Mouse (Mus musculus) spleen, postnatal 14 days (tissue): Measurements from ENCODE around the gene Decr2.
"Not testable (repeated sequence)": the region's sequence is repeated elsewhere in the genome, so short reads cannot be mapped to it uniquely, and the experiment has no call there.

Experiments used
- DNase-seq, 2 experiments: peaks; one replicate each; pipeline ENCODE4 v3.0.0; 2021 to 2022; ENCODE audit warnings: low spot score in 2 of 2

Decr2 gene

DNA sequence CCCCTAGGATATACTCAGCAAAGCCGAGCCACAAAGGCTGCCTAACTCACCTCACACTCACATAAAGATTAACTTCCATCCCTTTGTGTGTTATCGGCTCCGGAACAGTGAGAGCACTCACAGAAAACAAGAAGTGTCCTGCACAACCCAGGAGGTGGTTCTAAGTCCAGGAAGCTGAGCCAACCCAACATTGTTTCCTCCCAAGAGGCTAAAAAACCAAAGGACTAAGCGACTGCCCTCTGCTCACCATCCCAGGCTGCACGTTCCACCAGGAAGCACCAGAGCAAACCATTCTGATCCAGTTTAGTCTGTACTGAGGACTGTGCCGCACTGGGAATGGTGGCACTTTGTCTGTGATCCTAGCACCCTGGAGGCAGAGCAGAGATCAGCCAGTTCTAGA lies 25.2 kb downstream of the Decr2 start:
- no peak for DNase-seq

DNA sequence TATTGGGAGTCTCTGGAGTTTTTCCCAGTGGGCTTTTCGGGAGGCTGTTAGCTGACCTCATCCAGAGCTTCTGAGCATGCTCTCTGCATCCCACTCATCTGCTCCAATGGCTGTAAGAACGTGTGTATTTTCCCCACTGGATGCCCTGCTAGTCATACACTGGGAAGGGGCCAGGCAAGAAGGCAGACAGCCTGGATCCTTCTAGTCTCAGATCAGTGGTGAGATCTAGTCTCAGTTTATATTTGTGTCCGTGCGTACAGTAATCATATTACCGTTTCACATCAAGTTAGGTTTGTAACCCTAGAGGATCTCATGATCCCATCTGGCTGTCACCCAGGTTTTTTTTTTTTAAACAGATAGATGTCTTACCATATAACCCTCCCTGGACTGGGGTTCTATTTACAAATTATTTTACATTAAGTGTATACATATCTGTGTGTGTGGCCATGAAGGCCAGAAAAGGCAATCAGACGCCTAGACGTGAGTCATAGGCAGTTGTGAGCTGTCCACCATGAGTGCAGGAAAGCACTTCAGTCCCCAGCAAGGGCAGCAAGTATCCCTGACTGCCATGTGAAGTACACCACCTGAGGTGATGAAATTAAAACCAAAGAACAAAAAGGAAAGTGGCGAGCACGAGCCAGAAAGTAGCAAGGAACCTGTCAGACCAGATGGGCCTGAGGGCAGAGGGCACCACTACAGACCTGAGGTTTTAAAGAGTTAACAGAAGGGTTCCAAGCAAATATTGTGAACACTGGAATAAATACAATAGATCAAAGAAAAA lies 32.2 kb downstream of the Decr2 start:
- DNase-seq = no peak

DNA sequence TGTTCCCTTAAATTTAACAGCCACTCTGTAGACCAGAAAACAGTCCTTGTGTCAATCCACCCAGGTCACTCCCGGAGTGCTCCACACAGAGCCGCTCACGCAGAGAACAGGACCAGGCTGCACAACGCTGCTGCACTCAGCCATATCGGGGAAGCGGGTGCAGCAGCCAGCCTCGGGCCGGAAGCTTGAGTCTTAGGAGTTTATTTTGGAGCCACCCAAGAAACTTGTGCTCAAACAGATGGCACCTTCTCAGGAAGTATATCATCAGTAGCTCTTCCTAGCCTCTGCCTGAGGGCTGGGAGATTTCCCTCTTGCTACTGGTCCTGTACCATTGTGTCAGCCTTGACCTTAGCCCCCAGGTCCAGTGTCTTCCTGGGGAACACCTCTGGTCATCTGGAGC lies 32.9 kb downstream of the Decr2 start:
- DNase-seq = no peak

- DNase-seq = no peak
These were observed 35.0 kb downstream of the Decr2 start for GRCm38 (mm10) chr17:26055164-26055563.

DNA sequence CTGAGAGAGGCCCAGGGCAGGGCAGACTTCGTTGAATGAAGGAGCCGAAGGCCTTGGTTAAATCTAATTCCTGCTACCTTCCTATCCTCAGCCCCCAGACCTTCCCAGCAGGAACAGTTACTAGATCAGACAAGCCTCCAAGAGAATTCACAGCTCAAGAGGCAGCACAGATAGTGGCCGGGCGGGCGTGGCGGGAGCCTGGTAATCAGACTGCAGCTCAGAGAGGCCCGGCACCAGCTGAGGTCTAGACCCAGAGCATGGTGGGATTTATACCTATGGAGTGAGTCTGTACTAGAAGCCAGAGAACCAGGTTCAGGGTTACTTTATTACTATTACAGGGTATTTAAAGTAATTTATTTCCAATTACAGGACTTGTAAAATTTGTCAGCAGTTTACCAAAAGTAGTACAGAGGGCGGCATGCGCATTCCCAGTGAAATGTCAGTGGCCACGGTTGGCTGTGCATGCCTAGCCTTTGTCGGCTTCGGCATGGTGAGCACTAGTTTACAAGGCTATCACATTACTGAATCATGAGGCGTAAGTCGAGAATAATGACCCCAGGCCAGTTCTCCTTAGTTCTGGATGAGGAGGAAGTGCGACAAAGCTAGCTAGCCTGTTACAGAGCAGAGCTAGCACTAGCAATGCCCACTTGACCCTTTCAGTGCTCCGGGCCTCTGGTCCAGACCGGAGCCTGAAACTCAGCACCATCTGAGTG lies 35.8 kb downstream of the Decr2 start:
- no peak for DNase-seq

- no peak for DNase-seq
These were observed 37.4 kb downstream of the Decr2 start for GRCm38 (mm10) chr17:26052706-26053105.

- no peak for DNase-seq
These were observed 38.1 kb downstream of the Decr2 start for GRCm38 (mm10) chr17:26052074-26052473.

DNA sequence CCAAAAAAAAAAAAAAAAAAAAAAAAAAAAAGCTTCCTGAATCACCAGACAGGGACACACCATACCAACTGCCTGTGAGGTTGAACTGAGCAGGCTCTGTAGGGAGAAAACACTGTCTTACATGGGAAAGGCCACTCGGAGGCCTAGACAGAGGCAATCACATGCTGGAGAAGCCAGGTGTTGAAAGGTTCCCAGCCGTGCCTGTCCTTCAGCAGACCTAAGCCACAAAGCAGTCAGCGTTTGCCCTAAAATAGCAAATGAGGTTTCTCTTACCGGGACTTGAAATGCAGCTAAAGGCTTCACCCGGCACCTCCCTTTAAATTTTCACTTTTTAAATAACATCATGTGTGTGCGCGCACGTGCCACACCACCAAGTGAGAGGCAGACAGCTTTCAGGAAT lies 42.0 kb downstream of the Decr2 start:
- DNase-seq = no peak

- DNase-seq = no peak
These were observed 43.7 kb downstream of the Decr2 start for GRCm38 (mm10) chr17:26046253-26046997.

DNA sequence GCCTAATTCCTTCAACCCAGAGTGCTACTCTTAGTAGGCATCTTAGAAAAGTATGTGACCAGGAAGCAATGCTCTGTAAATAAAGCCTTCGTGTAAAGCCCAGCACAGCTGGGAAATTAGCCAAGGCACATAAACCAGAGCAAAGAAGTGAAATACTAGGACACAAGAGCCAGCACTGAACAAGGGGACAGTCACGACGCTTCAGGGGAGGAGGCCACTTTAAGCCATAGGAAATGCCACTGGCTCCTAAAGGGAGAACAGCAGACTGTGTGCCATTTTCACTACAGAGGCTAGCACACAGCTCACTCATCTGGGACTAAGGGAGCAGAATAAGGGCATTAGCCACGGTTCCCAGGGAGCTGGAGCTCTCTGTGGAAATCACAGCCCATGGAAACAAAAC lies 44.9 kb downstream of the Decr2 start:
- DNase-seq = no peak

DNA sequence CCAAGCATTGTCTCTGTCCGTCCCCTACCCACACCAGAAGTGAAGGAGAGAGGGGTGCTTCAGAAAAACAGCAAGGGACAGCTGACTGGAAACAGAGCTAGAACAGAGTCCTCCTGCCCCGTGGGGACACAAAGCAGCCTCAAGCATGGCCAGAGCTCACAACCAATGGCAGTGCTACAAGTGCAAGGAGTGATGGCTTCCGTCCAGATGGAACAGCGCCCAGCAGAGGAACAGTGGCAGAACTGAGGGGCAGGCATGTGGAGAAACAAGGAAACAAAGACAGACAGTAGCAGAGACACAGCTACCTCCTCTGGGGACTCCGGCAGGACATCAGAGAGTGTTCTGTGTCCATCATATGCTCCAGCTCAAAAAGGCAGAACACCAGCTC lies 46.9 kb downstream of the Decr2 start:
- DNase-seq = no peak

DNA sequence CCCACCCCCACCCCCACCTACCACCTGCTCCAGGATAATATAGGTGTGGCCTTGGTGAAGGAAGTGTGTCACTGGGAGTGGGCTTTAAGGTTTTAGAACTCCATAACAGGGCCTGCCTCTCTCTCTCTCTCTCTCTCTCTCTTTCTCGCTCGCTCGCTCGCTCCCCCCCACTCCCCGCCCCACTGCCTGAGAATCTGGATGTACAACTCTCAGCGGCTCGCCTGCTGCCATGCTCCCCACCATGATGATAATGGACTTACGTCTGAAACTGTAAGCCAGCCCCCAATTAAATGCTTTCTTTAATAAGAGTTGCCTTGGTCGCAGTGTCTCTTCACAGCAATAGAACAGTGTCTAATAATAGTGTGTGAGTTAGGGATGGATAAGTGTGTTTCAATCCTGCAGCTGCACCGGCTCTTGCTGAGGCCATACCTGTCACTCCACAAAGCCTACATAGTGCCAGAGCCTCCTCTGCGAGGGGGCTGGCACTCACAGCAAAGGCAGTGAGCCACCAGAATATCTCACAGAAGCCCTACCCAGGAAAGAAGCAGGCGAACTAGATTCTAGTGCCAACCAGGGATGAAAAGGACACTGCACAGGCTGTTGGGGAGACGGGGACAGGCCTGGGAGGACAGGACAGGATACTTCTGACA lies 47.4 kb downstream of the Decr2 start:
- DNase-seq = no peak

DNA sequence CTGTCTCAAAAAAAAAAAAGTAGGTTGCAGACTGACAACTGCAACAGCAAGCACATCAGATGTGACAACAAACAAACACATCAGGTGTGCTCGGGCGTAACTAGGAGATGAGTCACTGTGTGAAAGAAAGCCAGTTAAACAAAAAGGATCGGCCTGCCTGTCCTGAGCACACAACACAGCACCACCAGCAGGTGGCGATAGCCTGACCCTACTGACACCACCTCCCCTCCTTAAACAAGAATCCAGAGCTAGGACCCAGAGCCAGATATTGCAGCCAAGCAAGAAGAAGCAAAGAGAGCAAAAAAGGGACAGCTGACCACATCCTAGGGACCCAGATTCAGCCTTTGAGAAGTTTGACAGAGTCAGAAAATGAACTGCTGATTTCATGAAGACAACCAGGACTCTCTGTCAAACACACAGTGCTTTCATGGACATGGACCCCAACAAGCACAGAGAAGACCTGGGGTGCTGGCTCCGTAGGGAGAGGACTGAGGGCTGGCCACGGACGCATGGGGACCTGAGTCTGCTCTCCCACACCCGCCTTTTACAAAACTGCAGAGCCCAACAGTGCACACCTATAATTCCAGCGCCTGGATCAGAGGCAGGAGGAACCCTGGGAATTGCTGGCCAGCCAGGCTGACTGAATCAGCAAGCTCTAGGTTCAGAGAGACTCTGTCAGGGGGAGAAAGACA lies 48.9 kb downstream of the Decr2 start:
- DNase-seq = peak in 1 of 2 experiments; percentile 10

DNA sequence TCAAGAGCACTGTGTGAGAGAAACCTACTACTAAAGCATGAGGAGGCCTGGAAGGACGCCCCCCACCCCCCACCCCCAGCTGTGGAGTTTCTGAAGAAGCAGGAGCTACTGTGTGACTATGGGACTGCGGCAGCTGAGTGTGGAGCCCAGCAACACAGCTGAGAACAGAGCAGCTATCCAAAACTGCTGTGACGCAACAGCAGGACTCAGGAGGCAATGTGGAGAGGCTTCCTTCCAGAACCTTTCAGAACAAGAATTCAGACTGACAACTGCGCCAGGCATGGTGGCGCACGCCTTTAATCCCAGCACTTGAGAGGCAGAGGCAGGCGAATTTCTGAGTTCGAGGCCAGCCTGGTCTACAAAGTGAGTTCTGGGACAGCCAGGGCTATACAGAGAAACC lies 49.4 kb downstream of the Decr2 start:
- not testable (repeated sequence) for DNase-seq

- DNase-seq = no peak
These were observed 58.1 kb downstream of the Decr2 start for GRCm38 (mm10) chr17:26032037-26032436.

GRCm38 (mm10) chr17:26031583-26031982 lies 58.6 kb downstream of the Decr2 start:
- no peak for DNase-seq
